Mouse (Mus musculus): ENCODE data around the gene Olfr998.

DNA sequence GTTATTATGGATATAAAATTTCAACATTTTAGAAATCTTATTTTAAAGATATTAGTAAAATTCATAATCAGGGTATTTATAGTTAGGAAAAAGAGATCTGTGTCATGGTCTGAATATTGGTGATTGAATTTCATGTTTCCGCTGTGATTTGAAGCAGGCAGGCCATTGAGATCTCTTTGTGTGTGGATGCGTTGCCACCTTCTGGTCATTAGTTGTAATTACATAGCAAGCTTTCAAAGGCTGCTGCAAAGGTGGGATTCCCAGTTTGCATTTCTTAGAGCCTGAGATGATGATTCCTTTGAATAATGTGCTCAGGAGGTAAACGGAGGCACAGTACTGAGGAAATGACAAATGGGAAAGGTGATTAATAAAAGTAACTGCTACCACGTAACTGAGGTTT lies 27.6 kb upstream of the Olfr998 start:
- TF ChIP-seq CTCF (conservative IDR thresholded peaks at IDR 0.05; ENCODE audit: insufficient read depth, insufficient read length, low read depth, low read length), result peak; percentile 54
- TF ChIP-seq POLR2A (IDR thresholded peaks at IDR 0.05; ENCODE audit: low read depth, low read length), result no peak

Measured in kidney, adult 2 months (tissue).